Mouse (Mus musculus) frontal cortex, postnatal 36 days (tissue): Measurements from ENCODE around the gene Selenow.
"Not testable (repeated sequence)": the region's sequence is repeated elsewhere in the genome, so short reads cannot be mapped to it uniquely, and the experiment has no call there.

Experiments used
- DNase-seq, 2 experiments: peaks; one replicate each; pipeline ENCODE4 v3.0.0; 2022; ENCODE audit warnings: low spot score in 2 of 2

Gene Selenow

DNA sequence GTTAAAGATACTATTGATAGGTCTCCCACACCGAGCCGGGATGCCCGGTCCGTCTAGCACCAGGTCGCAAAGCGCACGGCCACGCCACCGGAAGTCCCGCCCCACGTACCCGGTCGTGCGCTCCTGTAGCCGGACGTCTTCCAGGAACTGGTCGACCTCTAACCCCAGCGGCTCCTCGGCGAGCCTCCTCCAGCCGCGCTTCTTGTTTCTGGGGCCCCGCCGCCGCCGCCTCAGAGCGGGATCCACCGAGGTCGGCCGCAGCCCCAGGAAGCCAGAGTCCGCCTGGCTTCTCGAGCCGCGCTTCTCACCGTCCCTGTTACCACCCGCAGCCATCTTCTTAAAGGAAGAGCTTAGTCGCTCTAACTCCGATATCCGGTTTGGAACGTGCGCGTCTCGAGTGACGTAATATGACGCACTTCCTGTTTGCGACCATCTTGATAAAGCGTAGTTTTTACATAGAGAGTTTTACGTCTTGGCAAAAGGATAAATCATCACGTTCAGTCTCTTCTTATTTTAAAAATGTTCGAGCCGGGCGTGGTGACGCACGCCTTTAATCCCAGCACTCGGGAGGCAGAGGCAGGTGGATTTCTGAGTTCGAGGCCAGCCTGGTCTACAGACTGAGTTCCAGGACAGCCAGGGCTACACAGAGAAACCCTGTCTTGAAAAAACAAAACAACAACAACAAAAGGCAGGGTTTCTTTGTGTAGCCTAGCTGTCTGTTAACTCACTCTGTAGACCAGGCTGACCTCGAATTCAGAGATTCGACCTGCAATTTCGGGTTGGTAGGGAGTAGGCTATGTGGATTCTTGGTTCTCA lies 23.7 kb upstream of the Selenow start, which contains the start of gene Nop53:
Gene Nop53, minus strand, starts transcription at position 354 of the 816 bp plus-strand sequence.
- DNase-seq, result peak; percentile 94 to 98

DNA sequence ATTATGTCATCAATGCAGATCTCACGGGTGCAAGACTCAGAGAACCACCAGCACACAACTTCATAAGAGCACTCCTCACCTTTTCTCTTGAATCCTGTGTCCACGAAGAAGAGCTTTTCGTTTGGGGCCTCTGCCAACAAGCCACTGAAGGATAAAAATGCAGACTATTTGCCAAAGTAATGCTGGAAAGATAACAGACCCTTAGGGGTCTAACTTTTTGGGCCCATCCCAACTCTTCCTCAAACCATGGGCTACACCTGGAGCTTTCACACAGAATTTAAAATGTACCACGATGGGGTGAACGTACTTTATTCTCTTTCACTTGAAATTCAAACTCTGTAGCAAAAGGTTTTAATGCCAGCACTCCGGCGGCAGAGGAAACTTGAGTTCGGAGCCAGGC lies 23.0 kb upstream of the Selenow start:
- no peak for DNase-seq

DNA sequence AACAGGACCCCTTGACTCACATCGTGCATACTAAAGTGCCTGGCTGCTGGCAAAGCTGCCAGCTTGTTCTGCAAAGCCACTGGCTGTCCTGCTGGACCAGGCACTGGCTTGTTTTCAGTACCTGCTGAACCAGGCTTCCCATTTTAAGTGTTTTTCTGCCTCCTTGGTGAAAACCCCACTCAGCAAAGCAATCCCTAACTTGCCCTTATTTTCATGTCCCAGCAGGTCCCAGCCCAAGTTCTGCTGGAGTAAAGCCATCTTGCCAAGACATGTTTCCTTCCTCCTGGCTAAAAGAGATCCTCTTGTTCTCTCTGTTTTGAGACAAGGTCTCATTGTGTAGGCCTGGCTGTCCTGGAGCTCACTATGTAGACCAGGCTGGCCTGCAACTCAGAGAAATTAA lies 22.1 kb upstream of the Selenow start:
- no peak for DNase-seq

DNA sequence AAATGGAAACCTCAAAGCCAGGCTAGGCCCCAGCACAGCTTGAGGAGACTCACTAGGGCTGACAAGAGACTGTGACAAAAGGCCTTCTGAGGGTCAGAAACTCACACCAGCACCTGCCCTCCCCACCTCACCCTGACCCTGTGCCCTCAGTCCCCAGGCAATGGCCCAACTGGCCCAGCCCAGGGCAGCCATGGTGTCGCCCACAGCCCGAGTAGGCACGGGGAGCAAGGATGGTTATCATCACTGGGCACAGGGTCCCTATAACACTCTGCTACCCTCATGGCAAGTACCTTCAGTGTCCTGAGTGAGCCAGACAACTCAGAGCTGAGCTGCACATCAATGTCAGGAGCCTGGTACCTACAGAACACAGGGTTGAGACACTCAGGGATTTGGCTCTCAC lies 16.4 kb upstream of the Selenow start:
- no peak for DNase-seq

DNA sequence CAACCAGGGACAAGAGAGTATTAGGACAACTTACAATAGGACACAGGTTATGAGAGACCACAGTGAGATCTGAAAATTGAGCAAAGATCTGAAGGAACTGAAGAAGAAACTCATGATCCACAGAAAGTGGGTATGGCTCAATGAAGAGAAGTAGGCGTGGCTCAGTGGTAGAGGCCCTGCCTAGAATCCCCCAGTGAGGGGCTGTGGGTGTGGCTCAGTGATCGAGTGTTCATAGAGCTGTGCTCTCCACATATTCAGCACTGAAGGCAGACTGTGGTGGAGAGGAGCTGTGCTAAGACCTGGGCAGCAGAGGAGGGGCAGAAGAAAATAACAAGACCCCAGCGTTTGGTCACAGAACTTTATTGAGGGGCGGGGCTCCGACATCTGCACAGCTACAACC lies 15.3 kb upstream of the Selenow start:
- DNase-seq, result no peak

DNA sequence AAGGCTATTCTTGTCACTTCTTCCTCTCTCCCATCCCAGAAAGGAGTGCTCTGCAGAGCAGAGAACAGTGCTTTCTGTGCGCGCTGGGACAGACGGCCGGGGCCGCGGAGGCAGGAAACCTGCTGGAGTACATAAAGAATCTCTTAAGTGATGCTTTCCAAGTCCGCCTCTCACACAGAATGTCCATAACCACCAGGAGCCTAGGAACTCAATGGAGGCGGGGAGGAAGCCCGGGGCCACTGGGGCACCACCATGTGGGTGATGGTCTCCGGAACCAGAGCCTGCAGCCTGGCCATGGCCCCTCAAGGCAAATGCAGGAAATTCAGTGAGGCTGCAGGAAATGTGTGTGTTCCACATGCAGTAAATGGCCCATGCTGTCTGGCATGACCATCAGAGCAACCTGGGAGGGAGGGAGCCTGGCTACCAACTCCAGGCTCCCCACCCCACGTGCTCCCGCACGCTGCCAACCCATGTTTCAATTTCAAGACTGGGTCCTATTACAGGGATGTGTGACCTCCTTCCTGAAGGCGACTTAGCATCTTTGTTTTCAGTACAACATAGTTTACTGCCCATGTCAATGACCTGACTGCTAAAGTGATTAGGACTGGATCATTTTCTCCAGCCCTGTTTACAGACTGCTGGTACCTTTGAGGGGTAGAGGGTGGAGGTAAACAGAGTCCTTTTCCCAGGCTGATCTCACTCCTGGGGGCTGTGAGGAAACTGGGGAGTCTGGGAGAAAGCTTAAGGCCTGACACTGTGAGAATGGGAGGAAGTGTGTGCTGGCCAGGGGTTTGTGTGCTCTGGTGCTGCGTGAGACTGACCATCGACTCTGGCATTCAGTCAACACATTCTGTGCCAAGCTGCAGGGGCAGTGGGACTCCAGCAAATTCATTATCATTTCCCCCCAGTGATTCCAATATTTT lies 11.5 kb upstream of the Selenow start:
- peak; percentile 51 to 67 for DNase-seq

DNA sequence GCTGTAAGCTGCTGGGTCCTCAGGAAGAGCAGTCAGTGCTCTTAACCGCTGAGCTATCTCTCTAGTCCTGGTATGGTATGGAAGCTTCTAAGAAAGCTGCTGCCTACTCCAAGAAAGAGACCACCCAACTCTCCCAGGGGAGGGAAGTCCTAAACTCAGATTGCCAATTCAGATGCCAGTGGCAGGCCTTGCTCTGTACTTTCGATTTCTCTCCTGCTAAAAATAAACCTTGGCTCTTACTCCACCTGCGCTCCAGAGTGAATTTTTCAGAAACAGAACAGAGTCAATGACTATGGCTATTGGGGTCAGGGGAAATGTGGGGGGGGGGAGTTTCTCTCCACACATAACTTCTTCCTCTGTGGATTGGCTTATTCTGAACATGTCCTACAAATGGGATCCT lies 9.4 kb upstream of the Selenow start:
- no peak for DNase-seq

DNA sequence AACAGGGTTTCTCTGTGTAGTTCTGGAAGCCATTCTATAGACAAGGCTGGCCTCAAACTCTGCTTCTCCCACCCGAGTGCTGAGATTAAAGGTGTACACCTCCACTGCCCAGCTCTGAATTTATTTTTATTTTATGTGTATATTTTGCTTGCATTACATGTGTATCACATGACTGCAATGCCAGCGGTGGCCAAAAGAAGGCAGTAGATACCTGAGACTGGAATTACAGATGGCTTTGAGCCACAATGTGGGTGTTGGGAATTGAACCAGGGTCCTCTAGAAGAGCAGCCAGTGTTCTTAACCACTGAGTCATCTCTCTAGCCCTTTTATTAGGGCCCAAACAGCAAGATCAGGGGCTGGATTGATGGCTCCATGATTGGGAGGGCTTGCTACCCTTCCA lies 8.3 kb upstream of the Selenow start:
- no peak for DNase-seq

DNA sequence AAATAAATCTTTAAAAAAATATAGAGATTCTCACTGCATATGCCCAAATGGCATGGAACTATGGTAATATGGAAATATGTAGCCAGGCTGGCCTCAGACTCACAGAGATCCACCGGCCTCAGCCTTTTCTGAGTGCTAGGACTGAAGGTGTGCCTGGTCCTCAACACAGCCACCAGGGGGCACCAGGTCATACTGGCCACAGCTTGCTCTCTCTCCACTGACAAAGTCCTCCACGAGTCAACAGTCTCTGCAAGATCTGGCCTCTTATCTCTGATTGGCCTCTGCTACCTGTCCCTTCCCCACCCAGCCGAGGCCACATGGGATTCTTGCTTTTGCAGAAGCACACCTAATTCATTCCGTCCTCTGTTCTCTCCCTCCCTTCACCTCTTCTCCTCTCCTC lies 7.7 kb upstream of the Selenow start:
- DNase-seq, result no peak

DNA sequence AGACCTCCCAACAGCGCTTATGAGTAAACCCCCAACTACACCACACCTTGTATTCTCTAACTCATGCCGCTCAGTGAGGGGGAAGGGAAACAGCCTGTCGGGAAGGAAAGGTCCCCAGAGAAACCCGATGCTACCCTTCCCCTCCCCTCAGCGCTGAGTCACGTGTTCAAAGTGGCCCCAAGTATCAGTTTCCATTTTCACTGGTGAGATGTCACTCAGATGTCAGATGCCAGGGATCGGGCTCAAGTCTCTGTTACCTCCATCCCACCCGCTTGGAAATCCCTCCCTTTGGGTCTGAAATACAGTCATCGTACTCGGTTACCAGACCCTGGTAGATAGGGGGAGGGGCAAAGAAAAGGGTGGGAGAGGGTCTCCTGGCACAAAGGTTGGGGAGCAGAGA lies 406 bp downstream of the Selenow start:
- peak in 1 of 2 experiments; percentile 36 for DNase-seq

DNA sequence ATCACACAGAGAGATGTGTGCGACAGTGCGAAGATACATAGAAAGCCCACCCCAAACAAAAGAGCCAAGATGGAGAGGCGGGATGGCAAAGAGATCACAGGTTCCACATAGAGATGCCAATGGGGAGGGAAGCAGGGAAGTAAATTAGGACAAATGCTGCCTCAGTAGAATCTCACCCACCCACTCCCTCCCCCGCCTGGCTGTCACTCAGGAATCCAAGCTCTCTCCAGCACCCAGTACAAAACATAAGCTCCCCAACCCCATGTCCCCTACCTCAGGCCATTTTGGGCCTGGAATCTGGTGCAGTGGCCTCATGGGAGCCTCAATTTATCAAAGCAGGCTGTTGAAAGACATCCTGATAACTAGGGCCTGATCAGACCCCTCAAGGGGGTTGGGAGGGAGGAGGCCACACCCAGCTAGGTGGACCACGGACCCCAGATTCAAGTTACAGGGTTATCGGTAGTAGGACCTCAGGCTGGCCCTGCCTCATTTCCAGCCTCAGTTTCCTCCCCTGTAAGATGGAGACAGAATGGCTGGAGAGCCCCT lies 1.5 kb downstream of the Selenow start:
- DNase-seq, result no peak

DNA sequence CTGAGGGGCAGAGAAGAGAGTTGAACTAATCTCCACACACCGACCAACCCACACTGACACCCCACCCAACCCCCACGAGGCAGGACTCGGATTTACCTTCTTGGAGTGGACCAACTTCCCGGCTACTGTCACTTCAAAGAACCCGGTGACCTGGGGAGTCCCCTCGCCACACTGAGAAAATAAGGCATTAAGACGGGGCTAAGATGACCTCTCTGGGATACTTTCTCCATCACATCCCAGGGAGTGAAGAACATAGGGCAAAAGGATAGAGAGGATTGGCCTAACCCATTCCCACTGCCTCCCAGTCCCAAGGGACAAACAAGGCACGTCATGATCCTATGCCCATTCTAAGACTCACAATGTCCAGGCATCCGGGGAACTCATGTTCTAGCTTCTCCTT lies 2.3 kb downstream of the Selenow start:
- DNase-seq, result no peak

DNA sequence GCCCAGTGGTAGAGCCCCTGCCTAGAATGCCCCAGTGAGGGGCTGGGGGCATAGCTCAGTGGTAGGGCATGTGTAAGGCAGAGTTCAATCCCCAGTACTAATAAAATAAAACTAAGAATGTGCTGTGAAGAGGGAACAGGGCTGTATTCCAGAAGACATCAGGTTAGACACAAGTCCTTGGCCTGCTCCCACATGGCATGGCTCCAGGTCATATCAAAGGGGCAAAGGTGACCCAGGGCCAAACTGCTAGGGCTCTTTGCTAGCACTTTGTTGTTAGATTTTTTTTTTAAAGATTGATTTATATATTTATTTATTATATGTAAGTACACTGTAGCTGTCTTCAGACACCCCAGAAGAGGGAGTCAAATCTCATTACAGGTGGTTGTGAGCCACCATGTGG lies 3.8 kb downstream of the Selenow start:
- DNase-seq, result no peak

DNA sequence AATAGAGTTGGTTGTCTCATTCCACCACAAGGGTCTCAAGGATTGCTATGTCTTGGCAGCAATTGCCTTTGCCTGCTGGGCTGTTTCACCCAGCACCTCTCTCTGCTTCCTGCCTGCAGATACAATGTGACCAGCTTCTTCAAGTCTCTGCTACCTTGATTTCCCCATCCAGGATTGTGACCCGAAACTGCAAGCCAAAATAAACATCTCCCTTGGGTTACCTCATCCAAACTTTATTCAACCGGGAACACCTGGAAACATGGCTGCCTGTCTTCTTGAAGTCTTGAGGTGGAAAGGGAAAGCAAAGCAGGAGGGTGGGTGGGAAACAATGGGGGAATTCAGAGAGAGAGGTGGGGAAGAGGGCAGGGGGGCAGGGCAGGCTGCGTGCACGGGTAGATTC lies 5.2 kb downstream of the Selenow start:
- no peak for DNase-seq

DNA sequence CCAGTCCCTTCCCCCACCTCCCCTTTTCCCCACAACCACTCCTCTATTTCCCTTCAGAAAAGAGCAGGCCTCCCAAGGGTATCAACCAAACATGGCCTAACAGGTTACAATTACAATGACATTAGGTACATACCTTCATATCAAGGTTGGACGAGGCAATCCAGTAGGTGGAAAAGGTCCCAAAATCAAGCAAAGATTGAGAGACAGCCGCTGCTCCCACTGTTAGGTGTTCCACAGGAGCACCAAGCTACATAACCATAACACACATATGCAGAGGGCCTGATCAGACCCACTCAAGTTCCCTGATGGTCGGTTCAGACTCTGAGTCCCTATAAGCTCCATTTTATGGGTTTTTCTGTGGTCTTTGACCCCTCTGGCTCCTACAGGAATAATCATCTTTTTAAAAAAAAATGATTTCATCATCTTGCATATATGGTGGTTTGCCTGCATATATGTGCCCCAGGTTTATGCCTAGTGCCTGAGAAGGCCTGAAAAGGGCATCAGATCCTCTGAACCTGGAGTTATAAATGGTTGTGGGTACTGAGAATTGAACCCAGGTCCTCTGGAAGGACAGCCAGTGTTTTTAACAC lies 6.0 kb downstream of the Selenow start:
- DNase-seq, result no peak

DNA sequence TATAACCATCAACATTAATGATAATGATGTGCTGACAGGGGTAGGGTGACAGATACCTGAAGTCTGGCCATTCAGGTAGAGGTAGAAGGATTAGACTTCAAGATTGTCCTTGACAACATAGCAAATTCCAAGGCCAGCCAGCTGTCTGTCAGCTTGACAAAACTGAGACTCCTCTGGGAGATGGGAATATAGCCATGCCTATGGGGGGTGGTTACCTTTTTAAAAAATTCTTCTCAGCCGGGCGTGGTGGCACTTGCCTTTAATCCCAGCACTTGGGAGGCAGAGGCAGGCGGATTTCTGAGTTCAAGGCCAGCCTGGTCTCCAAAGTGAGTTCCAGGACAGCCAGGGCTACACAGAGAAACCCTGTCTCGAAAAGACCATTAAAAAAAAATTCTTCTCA lies 6.5 kb downstream of the Selenow start:
- DNase-seq, result not testable (repeated sequence)

DNA sequence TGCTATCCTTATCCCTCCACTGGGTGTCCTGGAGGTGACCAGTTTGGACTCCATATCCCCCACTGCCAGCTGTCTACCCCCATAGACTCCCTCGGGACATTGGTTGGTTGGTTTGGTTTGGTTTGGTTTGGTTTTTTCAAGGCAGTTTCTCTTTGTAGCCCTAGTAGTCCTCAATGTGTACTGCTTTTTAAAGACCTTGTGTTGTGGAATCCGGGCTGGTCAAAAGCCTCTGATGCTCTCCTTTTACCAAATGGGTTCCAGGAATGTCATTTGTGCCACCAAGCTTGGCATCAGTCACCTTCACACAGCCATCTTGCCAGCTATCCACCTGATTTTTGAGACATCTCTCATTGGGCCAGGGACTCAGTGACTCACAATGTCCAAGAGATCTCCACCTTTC lies 7.5 kb downstream of the Selenow start:
- no peak for DNase-seq

DNA sequence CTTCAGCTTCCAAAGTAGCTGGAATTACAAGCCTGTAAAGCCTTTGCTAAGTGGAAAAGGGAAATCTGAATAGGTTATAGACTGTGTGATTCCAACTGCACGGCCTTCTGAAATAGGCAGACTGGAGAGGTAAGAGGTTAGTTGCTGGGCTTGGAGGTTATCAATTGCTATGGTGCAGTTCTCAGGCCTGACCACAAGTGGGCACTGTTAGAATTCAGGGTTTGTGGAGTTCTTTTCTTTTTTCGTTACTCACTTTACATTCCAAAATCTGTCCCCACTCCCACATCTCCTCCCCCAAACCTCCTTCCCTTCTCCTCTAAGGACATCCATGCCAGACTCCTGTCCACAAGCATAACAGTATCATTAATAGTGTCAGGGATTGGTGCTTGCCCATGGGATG lies 8.0 kb downstream of the Selenow start:
- peak in 1 of 2 experiments; percentile 48 for DNase-seq

DNA sequence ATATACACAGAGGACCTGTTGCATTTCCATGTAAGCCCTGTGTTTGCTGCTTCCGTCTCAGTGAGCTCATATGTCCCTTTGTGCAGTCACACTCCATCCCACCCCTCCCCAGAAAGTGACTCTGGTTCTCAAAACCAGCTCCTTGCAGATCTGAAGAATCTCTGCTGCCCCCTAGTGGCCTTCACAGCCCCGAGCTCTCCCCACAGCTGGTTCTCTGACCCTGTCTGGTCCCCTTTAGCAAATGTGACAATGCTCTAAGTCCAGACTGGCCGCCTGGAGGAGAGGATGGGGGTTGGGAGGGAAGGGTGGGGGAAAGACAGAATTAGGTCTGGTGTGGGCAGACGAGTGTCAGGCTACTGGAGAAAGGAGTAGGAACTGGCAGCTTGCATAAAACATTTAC lies 10.0 kb downstream of the Selenow start:
- DNase-seq, result peak; percentile 65 to 69

DNA sequence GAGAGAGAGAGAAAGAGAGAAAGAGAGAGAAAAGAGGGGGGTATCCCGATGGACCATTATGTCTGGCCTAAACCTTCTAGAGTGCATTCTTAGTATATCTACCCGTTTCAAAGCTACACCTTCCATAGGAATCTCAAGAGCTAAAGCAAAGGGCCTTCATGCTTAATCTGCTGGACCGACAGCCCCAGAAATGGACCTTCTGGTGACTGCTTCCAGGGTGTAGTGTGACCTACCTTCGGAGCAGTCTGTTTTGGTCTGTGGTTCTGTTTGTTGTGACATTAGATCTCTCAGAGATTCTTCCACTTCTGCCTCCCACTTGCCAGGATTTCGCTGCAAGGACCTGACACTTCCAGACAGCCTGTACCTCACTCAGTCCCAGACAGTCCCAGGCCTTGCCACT lies 11.7 kb downstream of the Selenow start:
- no peak for DNase-seq

DNA sequence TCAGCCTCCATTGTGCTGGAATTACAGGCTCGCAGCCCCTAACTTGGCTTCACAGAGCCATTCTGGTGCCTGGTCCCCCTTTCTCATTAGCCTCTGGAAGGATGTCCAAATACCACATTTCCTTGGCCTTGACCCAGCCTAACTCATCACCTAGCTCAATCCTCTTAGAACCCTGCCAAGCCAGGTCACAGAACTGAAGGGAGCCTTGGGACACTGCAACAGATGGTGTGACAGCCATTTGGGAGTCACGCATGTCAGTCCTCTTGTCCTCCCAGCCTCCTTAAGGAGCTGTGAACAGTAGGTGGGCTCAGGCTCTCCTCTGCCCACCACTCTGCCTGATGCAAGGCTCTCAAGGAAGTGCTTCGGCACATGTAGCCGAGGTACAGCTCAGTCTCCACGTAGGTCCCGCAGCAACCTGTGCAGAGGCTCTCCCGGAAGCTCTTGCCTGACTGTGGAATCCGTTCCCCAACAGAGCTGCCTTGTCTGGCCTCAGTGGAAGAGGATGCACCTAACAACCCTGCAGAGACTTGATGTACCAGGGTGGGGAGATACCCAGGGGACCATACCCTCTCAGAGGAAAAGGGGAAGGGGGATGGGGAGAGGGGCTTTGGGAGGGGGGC lies 14.1 kb downstream of the Selenow start:
- DNase-seq, result no peak

DNA sequence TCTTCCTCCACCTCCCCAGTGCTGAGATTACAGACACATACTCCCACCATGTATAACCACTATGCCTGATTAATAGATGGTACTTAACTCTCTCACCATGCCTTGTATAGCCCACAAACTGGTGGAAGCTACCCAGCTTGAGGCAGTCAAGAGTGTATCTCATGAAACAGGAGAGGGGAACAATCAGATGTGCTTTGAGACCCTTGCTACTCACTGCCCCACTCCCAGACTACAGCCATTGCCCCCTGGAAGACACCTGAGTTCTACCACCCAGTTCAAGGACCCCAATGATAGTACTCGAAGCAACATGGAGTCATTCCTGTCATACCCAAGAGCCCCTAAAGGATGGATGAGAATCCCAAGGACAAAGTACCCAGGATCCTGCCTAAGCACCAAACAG lies 15.6 kb downstream of the Selenow start:
- DNase-seq, result no peak
